Mouse (Mus musculus) small intestine, adult 2 months (tissue): ENCODE measurements around the gene Fam198a. TPM values are rescaled to one million over a fixed set of nuclear protein-coding genes. Genes with fewer than 3 reads are reported as not detected.

Experiments used
- H3K27ac ChIP-seq: fragments of 200-500 bp; 2 replicates; pipeline ENCODE4 v1.5.1; 2012; ENCODE audit warnings: low read depth, low read length, control low read depth, inconsistent platforms; ENCODE audit not compliant: insufficient read depth
- H3K27me3 ChIP-seq: fragments of 200-500 bp; 2 replicates; pipeline ENCODE4 v1.6.1; 2012; ENCODE audit warnings: mild to moderate bottlenecking, moderate library complexity, low read length, inconsistent platforms; ENCODE audit not compliant: control insufficient read depth, insufficient read depth
- H3K36me3 ChIP-seq: fragments of 200-500 bp; 2 replicates; pipeline ENCODE4 v1.6.1; 2012; ENCODE audit warnings: mild to moderate bottlenecking, low read length, control low read depth, inconsistent platforms; ENCODE audit not compliant: control insufficient read depth, insufficient read depth
- H3K4me1 ChIP-seq: fragments of 200-500 bp; 2 replicates; pipeline ENCODE4 v1.6.1; 2012; ENCODE audit warnings: low read length, inconsistent platforms, mixed read lengths; ENCODE audit not compliant: control insufficient read depth, insufficient read depth, insufficient read length
- H3K4me3 ChIP-seq: fragments of 200-500 bp; 2 replicates; pipeline ENCODE4 v1.5.1; 2012; ENCODE audit warnings: low read depth, mild to moderate bottlenecking, control low read depth, inconsistent platforms, low read length, moderate library complexity
- CTCF ChIP-seq: fragments of 200-500 bp; IDR thresholded peaks from 2 replicates; pipeline ENCODE4 v1.5.1; 2012; ENCODE audit warnings: low read depth, mild to moderate bottlenecking, control low read depth, inconsistent platforms, low read length, moderate library complexity, mixed read lengths; ENCODE audit not compliant: insufficient replicate concordance, insufficient read length; ENCODE audit errors: extremely low read depth
- POLR2A ChIP-seq: fragments of 200-500 bp; IDR thresholded peaks from 2 replicates; pipeline ENCODE4 v1.6.1; 2012; ENCODE audit warnings: low read depth, mild to moderate bottlenecking, control low read depth, inconsistent platforms, low read length, moderate library complexity
- WGBS: fragments of 180-500 bp; shearing (Covaris S2); methylation state at CpG from one replicate; pipeline ENCODE4 v1.1.7; 2018; 5-methylcytosine and 5-hydroxymethylcytosine counted together
- polyA plus RNA-seq: library from polyadenylated mRNA; depleted of rRNA; stranded (reverse); fragments of >200 nt; gene quantifications from 2 replicates; pipeline ENCODE4 v1.2.3, GENCODE M21; 2012; rRNA removed

The Fam198a gene
- 0.24 and 0.39 TPM in 2 replicates for polyA plus RNA-seq

DNA sequence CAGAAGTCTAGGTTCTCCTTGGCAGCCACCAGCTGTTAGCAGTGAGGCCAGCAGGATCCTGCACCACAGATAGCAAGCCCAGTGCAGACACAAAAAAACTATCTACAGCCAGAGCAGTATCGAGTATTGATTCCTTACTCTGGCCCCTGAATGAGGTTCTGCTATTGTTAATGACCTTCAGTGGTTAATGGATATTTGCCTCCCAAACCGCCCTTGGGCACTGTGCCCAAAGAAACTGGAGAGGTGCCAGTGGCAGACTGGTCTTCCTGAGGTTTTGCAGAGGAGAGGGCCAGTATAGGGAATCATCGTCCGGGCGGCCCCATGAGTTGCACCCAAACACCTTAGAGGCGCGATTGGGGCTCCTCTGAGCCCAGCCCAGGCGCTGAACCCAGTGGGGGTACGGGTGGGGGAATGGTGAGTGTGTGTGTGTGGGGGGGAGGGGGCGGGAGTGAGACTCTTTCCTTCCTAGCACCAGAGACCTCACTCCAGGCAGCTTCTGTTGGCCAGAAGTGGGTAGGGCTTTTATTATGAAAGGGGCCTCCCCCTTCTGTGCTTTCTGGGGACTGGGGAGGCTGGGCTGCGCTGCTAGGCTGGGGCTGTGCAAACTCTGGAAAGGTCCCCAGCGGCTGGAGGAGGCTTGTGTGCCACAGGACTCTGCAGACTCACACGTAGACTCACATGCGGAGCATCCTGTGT, at the start of gene Fam198a:
TSS of gene Fam198a (plus strand) at position 571 of the 696 bp plus-strand sequence.
- Histone ChIP-seq H3K27me3 (no peaks in the 10 kb centered on the region), H3K4me3 (peak within 1 kb of the TSS; percentile 39), H3K36me3 (no peaks in the 10 kb centered on the region), H3K4me1 (peaks cover 10% of the 10 kb centered on the region), H3K27ac (no peak within 1 kb of the TSS)
- WGBS = 6% methylated on average over 14 of the region's 14 CpGs
- TF ChIP-seq POLR2A (no peak), CTCF (no peak)

DNA sequence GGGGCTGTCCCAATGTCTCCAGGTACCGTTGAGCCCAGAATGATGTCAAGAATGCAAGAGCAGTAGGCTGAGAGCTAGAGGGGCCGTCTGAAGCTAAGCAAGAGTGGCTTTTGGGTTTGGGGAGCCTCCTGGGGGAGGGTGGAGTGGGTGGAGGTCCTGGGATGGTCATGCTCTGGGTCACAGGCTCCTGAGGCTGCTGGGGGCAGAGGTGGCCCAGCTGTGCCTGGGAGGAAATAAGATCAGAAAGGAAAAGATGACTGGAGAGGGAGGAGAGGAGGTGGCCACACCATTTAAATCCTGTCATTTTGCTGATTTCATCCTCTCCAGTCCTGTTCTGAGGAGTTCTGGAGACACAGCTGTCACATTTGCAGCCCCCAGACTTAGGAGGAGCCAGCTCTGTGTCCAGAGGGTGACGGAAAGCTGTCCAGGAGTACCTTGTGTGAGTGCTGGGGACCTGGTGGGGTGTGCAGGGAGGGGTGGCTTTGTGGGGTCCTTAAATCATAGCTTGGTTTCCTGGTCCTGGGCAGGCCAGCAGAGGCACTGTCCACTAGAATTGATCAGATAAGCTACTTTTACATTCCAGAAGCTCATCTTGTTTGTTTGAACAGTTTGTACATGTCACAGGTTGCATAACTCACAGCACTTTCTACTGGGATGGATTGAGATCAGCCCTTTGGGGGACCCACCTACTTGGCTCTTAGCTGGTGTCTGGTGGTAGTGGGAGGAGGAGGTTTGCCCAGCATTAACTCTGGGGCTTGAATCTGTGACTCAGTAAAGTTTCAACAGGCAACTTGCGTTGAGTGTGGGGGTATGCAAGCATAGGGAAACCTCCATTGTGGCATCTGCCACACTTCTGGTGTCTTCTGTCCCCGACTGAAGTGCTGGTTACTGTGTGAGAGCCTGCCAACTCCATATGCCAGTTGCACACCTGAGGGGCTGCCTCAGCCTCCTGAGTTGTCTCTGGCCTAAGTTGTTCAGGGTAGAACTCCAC, 48.8 kb upstream of the Fam198a start:
- WGBS = 72% methylated on average over 5 of the region's 5 CpGs
- no peak for TF ChIP-seq POLR2A
- no peak for TF ChIP-seq CTCF

DNA sequence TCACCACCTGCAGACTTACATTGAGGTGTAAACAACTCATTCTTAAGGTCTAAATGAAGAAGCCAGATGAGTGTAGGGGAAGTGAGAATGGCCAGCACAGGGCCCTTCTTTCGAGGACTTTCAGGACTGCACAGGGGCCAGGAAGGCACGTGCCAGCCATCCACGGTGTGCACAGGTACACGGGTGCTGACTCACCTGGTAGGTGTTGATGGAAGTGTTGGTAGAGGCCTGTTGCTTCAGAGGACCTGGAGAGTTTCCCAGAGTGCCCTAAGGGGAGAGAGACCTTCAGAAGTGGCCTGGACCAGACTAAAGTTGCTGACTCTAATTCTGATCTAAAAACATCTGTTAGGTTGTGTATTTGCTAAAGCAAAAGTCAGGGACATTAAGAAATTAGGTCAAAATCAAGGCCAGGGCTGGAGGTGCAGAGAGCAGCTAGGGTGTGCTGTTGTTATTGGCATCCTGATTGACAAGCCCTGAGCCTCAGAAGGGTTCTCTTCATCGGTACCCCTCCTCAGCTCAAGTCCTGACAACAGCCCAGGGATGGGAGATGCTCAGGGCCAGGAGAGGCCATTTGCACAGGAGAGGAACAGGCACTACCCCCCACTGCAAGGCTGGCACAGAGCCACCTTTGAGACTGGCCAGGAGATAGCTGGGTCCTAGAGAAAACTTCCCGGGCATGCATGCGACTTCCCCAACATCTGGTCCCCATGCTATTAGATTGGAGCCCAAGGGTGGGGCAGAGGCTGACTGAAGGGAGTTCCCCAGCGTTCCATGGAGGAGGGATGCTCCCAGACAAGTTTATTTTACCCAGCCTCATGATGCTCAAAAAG, 47.1 kb upstream of the Fam198a start:
- H3K4me3 ChIP-seq = no peak overlapping the region
- TF ChIP-seq POLR2A (no peak), CTCF (no peak)
- no peaks in the 10 kb centered on the region for H3K27me3 ChIP-seq
- no peaks in the 10 kb centered on the region for H3K36me3 ChIP-seq
- WGBS = 59% methylated on average over 8 of the region's 8 CpGs
- H3K27ac ChIP-seq = no peak overlapping the region
- H3K4me1 ChIP-seq = no peaks in the 10 kb centered on the region

More for the DNA sequence above, 48.8 kb upstream of the Fam198a start:
- Histone ChIP-seq H3K4me1 (no peaks in the 10 kb centered on the region), H3K4me3 (no peak overlapping the region), H3K27ac (no peak overlapping the region), H3K27me3 (no peaks in the 10 kb centered on the region), H3K36me3 (no peaks in the 10 kb centered on the region)

DNA sequence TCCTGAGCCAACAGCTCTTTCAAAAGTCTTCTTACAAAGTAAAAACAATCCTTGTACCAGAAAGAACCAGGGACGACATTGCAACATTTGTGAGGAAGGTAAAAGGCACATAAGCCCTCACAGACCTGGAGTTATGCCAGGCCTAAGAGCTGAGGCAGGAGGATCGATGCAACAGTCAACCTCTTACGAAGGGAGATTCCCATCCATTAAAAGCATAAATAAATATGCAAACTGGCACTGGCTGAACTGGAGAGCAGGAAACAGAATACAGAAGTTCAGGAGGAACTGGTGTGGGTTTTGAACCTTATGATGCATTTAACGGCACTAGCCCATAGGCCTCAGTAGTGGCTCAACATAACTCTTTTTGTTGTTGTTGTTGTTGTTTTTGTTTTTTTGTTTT, 46.5 kb upstream of the Fam198a start:
- Histone ChIP-seq H3K27me3 (no peaks in the 10 kb centered on the region), H3K36me3 (no peaks in the 10 kb centered on the region), H3K4me3 (no peak overlapping the region), H3K4me1 (no peaks in the 10 kb centered on the region), H3K27ac (no peak overlapping the region)
- TF ChIP-seq POLR2A (no peak), CTCF (no peak)
- 72% methylated on average over 4 of the region's 4 CpGs for WGBS

DNA sequence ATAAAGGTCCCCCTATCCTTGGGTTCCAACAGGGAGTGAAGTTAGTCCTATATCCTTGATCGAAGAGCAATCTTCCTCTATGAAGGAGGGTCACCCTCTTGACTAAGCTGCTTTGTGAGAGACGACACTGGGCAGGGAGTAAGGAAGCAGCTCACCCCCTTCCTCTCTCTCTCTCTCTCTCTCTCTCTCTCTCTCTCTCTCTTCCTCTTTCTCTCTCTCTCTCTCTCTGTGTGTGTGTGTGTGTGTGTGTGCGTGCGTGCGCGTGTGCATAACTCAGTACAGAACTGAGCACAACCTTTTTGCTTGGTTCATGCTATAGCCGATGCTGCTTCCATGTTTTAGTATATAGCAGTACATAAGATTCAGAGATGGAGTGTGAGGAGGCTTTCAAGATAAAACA, 45.8 kb upstream of the Fam198a start:
- Histone ChIP-seq H3K36me3 (no peaks in the 10 kb centered on the region), H3K4me1 (no peaks in the 10 kb centered on the region), H3K4me3 (no peak overlapping the region), H3K27me3 (no peaks in the 10 kb centered on the region), H3K27ac (no peak overlapping the region)
- WGBS = 87% methylated on average over 7 of the region's 7 CpGs
- TF ChIP-seq POLR2A = no peak
- TF ChIP-seq CTCF = no peak

DNA sequence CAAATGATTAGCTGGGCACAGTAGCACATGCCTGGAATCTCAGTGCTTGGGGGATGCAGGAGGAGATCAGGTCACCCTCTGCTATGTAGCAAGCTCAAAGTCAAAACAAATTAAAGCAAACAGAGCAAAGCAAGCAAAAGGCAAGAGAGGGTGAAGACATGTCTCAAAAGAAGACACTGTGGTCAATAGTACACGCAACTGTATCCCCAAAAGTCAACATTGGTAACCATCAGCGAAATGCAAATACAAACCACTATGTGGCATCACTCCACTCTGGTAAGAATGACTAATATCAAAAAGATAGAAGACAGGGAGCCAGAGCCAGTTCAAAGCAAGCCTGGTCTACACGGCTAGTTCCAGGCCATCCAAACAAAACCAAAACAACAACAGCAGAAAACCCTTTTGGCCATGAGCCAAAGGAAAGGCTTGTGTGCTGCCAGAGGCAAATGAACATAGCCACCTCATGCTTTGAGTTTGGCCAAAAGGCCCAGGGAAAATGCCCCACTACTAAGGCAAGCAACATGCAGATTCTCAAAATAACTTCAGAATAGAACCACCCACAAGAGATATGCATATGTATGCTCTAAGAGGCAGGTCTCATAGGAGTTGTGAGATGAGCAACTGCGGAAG, 45.1 kb upstream of the Fam198a start:
- no peak overlapping the region for H3K27ac ChIP-seq
- WGBS = 64% methylated on average over 4 of the region's 4 CpGs
- TF ChIP-seq POLR2A (no peak), CTCF (no peak)
- no peak overlapping the region for H3K4me3 ChIP-seq
- H3K36me3 ChIP-seq = no peaks in the 10 kb centered on the region
- H3K4me1 ChIP-seq = no peaks in the 10 kb centered on the region
- H3K27me3 ChIP-seq = no peaks in the 10 kb centered on the region
